Mouse (Mus musculus) layer of hippocampus, postnatal 36 days (tissue): ENCODE results near the gene Shank2. TPM values are rescaled to one million over a fixed set of nuclear protein-coding genes. Genes with fewer than 3 reads are reported as not detected.

Experiments
- DNase-seq, 2 experiments: peaks; one replicate each; pipeline ENCODE4 v3.0.0; 2022
- total RNA-seq, 2 experiments: library from RNA; stranded (reverse); gene quantifications; 2 replicates each; pipeline ENCODE4 v1.2.3; 2021

Shank2 gene
- total RNA-seq, 2 experiments from 2014 or later = 121 to 138 TPM

DNA sequence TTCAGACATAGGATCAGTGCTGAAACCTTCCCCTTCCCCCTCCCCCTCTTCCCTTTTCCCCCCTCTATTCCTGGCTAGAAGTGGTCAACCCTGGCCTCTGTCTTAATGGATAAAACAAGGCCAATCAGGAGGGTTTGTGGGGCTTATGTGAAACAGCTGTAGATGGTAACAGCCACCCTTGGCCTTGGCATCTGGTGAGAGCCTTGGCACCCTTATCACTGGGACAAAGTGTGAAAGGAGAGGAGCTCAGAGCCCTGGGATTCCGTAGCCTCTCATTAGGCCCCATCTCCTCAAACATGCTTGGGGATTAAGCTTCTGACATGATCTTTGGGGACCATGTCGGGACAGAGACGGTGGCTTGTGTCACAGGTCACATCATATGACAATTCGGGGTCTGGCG lies 106.4 kb downstream of the Shank2 start:
- no peak for DNase-seq

DNA sequence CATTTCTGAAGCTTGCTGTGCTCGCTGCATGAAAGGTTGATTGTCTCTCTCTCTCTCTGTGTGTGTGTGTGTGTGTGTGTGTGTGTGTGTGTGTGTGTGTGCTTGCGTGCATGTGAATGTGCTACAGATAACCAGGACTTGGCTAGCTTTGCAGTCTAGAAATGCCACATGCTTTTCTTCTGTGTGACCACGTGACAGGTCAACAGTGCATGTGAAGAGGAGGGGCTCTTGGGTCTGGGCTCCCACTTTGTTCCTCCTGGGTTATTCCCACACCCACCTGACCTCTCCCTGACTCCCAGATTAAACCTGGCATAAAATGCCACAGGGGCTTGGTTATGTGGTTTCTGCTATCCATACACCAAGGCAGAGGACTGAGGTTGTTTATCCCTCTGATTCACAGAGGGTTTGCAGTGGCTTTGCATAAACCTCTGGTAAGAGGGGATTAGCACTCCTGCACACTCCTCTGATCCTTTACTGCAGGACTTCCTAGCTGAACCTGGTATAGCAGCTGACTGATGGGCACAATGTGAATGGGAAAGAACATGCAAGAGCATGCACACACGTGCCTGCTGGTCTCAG lies 109.4 kb downstream of the Shank2 start:
- no peak for DNase-seq

DNA sequence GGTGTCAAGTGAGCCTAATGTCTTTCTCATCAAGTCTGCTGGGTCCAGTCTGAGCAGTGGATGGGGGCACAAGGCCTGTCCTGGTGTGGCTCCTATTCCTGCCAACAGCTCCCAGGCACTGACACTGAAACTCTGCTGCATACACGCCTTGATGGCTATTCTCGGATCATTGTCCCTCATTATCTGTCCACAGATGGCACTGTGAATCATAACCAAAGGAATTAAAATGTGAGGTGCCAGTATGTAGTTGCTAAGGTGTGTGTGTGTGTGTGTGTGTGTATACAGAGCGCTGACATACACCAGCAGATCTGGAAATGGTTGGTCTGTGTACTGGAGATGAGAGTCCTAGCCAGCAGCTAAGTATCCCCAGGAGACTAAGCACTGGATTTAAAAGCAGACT lies 110.3 kb downstream of the Shank2 start:
- DNase-seq = no peak

DNA sequence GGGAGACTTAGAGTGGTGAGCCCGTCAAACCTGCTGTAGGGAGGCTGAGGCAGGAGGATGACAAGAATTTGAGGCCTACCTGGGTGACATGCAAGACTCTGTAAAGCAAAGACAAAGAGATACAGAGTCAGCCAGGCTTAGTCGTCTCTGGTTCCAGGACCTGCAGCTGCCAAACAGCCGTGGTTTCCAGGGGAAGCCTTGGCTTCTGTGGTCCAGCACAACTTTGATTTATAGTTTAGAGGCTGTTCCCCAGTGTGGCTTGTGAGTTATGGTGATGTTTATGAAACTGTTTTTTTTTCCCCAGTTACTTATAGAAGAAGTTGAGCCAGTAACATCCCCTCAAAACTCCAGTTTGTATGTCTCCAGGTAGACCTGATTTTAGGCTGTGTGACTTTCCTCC lies 112.5 kb downstream of the Shank2 start:
- no peak for DNase-seq

DNA sequence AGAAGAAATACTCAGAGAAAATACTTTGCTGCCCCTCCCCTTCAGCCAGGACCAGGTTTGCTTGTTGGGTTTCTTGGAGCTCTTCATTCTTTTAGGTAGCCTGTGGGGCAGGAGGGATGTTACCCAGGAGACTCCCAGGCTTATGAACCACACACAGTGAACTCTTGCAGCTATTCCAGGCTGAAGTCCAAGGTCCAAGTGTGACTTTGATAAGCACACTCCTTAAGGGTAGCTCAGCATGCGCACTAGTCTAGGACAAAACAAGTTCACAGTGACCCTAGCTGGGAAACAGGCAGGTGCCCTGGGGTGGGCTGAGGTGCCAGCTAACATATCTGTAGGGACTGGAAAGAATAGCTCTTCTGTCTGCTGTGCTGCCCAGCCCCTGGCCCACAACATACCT lies 117.8 kb downstream of the Shank2 start:
- no peak for DNase-seq

DNA sequence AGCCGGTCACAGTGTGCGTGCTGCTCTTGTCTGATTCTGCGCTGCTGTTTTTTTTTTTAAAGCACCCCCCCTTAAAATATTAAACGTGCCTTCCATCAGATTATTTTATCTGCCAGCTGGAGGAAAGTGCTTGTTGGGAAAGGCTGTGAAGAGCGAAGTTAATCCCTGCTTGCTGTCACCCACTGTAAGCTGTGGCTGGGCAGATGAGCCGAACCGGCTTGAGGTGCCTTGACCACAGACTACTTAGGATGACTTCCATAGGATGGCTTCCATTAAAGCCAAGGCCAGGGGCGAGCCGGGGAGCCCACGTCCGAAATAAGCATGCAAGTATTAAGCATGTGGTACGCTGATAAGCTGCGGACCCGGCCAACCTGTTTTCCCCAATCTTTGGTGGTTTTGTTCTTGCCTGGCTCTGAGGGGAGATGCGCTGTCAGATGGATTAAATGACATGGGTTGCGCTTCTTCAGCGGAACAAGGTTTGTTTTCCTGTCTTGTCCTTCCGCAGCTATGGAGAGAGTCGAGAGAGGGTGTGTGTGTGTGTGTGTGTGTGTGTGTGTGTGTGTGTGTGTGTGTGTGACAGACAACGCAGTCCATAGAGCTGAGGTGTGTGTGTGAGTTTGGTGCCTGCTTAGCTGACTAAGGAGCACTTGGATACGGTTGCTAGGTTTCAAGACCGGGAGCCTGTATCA lies 131.1 kb downstream of the Shank2 start:
- peak; percentile 28 to 34 for DNase-seq

DNA sequence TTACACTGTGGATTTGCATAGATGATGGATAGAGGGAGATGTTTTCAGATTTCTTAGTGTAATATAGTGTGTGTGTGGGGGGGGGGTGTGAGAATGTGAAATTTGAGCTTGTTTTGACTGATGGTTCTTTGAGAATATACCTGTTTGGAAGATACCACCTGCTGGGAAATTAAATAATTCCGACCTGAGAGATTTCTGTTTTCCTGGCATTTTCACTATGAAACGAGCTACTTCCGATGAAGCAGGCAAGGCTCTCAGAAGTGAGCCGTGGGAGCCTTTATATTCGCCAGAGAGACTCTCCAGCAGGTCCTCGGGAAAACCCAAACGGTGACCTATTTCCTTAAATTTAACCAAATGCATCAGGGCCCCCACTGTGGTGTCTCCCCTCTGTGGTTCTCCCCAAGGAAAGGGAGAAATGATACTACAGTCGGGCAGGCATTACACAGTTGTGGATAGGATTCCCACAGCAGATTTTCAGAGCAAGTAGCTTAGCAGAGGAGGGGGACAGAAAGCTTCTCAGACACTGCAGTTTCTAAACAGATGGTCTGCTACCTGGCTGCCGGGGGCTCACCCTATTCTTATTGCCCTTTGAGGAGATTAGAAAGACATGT lies 131.8 kb downstream of the Shank2 start:
- DNase-seq = peak in 1 of 2 experiments; percentile 18

DNA sequence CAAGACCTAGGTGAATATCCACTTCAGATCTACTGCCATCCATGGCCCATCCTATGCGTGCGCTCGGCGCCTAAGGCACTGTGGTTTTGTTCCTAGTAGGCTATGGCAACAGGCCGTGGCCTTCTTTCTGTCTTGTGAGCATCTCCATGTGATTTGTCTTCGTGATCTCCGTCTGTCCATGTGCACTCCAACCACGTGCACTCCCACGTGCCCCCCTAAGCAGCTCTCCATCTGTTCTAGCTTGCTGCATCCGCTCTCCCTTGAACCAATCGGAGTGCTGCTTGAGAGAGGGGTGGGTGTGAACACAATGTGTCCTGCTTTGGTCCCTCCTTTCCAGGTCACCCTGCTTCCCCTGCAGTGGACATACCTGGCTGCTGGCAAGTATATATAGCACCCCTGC lies 133.0 kb downstream of the Shank2 start:
- DNase-seq = peak in 1 of 2 experiments; percentile 21

DNA sequence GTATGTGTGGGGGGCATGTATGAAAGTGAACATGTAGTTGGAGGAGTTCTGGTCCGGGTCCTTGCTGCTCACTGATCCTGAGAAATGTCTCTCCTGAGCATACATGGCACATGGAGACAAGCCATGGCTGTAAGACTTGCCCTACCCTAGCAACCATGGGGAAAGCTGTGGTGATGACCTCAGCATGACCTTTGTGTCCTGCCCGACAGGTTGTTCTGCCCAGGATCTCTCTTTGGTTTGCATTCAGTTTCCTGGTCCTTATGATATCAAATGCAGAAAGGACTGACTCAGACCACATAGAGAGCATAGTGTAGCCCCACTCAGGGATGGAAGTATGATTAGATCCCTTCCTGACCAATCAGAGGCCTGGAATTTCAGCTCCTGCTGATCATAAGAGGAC lies 136.1 kb downstream of the Shank2 start:
- DNase-seq = no peak

DNA sequence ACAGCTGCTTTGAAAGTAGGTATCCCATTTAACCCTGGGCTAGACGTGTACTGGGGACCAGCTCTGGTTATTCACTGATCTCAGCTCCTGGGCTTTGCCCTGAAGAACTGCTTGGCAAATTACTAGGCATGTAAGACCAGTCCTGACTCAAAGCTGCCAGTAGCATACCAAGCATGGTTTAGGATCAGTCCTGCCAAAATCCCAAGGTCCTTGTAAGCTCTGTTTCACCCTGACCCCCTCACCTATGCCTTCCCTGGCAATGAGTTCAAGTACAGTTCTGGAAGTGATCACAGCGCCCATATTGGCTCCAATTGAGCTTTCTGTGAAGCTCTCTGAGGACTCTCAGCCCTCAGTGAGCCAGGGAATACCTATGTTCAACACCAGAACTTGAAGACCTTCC lies 136.7 kb downstream of the Shank2 start:
- no peak for DNase-seq

DNA sequence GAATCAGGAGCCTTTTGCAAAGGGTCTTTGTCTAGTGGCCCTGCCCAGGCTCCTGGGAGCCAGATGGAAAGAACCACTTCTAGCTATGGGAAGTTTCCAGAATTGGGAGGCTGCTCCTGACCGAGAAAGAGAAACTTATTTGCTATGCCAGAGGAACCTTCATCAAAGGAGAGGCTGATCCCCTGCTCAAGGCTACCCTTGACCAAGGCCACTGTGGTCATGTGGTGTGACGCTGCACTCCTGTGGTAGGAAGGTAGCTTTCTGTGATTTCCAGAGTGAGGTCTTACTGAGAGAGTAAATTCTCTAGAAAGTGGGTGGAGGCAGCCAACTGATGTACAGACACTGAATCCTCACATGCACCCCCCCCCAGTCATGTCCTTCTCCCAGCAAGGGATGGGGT lies 138.0 kb downstream of the Shank2 start:
- no peak for DNase-seq

DNA sequence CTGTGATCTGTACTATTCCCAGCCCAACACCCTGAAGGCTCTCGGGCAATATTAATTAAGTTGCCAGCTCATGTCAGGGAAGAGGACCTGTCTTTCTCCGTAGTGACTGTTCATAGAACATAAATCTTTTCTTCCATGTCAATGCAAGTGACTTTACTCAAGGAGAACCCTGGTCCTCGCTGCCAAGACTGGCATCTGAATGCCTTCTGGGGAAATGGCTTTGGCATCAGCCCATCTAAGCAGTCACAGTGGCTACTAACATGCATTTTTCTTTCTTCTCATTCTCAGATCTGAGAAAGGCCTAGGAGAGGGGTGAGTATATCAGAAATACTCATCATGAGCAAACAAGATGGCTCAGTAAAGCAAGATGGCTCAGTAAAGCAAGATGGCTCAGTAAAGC lies 138.7 kb downstream of the Shank2 start:
- DNase-seq = no peak

DNA sequence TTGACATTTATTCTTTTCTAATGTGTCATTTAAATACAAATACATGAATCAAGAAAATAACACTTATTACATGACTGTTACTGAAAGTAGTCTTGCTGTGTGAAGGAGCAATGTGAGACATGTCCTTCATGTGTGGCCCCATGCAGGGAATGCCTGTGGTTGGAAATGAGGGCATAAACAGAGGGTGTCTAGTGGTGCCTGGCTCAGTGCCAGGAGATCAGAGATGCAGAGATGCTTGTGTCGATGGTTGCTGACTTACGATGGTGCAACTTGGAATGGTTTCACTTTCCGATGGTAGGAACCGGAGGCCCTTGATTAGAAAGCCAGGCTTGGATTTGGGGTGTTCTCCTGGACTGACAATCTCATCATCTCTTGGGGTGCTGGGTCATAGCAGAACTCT lies 140.3 kb downstream of the Shank2 start:
- no peak for DNase-seq

DNA sequence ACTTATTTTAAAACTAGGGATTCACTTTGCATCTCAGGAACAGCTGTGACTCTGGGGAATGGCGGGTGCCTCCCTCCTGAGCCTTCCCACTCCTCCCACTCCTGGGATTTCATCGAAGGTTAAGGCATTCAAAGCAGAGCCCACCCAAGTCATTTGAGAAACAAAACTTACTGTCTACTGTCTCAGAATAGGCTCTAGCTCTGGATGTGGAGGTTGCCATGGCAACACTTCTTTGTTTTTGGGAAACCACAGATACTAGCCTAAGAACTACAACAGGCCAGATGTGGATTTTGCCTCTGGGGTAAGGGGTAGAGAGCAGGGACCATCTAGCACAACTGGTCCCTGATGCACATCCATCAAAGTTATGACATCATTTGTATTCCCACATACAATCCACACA lies 142.2 kb downstream of the Shank2 start:
- no peak for DNase-seq

DNA sequence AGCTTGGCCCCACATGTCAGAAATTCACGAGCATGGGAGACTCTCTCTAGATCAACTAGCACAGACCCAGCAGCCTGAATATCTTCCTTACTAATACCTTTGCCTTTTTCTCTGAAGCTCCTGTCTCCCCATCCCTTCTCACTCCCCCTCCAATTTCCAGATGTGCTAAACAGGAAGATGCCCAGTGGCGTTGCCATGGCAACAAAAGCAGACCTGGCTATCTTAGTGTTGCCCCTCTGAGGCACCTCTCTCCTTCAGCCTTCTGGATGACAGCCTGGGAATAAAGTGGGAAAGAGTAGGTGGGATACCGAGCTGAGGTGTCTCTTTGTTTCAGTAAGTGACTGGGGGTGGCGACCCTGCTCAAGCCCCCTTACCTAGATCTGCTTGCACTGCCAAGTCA lies 146.4 kb downstream of the Shank2 start:
- no peak for DNase-seq

DNA sequence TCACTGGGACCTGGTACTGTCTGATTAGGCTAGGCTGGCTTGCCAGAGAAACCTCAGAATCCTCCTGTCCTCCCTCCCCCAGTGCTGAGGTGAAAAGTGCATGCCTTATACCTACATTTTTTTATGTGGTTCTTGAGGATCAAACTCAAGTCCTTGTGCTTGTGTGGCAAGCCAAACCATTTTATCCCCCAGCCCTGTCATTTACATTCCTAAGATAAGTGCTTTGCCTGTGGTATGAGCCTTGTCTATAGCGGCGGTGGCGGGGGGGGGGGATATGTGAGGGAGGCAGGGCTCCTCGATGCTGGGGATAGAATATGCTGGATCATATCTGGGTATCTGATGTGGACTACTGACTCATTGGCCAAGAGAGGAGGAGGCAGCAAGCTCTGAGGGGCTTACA lies 151.4 kb downstream of the Shank2 start:
- no peak for DNase-seq

DNA sequence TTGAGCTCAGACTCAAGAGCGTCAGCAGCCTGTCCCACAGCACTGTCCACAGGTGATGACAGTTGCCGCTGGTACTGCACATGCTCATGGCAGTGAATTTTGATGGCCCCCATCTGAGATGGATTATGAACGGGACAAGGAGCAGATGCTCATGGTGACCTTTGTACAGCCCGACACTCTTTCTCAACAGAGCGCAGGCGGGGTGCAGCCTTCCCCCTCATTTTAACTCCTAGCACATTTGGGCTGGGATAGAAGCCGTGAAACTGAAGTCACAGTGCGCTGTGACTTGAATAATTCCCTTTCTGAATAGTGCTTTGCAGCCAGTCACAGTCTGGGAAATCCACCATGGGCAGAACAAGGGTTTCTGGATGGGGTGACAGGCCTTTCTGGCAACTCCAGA lies 152.0 kb downstream of the Shank2 start:
- no peak for DNase-seq

DNA sequence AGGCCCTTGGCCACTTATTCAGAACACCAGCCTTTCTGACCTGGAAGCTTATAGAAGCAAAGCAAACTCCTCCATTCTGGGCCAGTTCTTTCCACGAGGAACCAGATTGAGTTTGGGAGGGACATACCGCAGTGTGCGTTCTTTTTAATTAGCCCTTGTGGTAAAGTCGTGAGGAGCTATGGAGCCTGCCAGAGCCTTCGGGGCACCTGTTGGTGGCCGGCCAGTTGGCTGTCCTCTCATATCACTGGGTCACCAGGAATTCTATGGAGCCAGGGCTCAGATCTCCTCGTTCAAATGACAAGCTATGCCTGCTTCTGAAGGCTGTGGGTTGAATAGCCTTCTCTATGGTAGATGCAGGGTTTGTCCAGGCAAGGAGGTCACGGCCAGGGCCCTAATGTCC lies 156.2 kb downstream of the Shank2 start:
- DNase-seq = no peak

DNA sequence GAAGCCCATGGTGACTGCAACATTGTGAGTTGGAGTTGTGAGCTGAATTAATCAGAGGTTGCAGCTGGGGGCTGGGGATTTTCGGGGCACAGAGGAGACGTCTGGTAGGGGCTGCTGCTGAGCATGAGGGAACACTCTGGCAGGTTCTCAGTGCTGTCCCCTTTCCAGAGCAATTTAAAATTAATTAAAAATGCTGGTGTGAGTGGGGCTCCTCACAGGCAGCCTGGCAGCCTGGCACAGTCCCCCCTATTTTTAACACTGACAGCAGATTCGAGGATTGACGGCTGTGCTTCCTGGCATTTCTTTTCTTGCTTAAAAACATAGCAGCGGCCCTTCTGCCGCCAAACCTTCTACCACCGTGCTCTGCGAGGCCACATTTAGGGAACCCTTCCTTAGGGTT lies 157.8 kb downstream of the Shank2 start:
- DNase-seq = peak; percentile 51

DNA sequence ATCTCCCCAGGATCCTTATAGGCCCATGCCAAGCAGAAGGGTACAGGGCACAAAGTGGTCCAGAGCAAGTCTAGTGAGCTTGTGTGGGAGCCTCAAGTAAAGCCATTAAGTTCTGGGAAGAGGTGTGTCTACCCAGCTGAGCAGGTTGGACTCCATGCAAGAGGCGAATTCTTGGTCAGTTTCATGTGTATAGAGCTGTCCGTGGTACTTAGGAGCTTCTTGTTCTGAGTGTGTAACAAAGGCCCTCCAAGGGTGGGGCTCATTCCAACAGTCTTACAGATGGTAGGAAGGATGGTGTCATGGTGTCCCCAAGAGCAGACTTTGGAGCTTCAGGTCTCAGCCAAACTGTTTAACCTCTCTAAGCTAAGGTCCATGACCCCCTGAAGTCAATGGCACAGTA lies 158.3 kb downstream of the Shank2 start:
- no peak for DNase-seq

DNA sequence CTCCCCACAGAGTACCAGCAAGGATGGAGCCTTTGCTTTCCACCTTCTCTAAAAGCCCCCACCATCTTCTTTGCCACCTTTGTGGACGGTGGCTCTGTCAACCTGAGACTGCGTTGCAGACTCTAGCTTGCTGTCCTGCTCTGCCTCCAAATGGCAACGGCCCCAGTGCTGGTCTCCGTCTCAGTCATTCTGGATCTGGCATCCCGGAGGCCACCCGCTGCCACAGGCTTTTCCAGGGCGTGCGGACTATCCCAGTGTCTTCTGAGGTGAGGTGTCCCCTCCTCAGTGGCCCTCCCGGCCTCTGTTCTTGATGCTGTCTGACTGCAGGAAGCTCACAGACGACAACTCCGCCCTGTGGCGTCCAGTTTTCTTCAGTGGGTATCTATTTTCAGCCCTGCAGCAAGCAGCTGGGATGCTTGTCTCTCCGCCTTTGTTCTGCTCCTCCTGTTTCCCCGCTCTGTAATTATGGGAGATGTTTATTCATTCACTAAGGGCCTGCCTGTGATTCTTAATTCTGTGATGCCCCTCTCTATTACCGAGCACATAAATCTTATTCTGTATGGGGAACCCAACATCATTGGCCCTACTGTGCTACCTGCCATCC lies 159.0 kb downstream of the Shank2 start:
- DNase-seq = no peak

DNA sequence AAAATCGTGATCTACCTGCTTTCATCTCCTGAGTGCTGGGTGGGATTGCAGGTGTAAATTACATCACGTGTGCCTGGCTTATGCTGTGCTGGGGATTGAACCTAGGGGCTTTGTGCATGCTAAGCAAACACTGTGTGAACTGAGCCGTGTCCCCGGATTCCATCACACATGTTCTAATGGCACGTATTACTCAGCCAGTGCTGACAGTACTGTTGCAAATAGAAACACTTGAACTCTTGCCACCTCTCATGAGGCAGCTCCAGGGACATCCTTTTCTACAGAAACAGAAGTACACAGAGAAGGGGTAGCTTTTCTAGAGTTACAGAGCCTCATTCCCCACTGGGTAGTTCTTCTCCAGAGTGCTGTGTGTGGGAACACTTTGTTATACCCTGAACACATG lies 168.5 kb downstream of the Shank2 start:
- DNase-seq = no peak

DNA sequence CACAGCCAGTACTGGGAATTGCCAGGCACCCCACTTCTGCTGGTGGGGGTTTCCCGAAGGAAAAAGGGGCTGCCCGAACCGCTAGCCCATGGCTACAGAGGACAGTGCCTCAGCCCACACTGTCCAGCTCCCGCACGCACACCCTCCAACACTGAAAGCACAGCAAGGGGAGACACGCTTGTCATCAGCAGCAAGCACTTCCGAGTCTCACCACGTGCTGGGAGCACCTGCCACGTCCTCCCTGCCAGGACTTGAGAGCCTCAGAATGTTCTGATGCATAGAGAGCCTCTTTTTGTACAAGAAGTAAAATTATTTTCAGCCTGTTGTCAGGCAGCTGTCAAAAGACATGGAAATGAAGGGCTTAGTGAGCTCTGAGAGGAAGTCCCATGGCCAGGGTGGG lies 169.0 kb downstream of the Shank2 start:
- DNase-seq = peak in 1 of 2 experiments; percentile 52

DNA sequence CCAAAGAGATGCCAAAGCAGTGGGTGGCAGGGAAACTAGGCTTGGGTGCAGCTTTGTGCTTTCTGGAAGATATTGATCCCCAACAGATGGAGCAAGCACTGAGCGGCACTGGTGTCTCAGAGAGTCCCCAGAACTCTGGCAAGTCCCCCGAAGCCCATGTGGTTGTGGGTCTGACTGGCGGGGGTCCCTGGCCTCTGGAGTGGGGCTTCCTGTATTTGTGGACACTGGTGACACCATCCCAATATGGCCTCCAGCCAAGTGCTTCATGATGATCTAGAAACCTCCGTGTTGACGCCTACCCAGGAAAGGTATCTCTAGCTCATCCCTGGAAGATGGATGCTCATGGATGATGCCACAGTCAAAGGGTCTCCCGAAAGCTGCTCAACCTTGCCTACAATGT lies 172.1 kb downstream of the Shank2 start:
- DNase-seq = peak in 1 of 2 experiments; percentile 22
